Mouse (Mus musculus) kidney, embryonic 16.5 days (tissue): Measurements from ENCODE around the gene Scyl2. TPM values are rescaled to one million over a fixed set of nuclear protein-coding genes. Genes with fewer than 3 reads are reported as not detected.
A peak's percentile ranks its signal among the peaks of the same experiment; 100 is the strongest.
"Not testable (repeated sequence)": the region's sequence is repeated elsewhere in the genome, so short reads cannot be mapped to it uniquely, and the experiment has no call there.

ENCODE experiments used
- ATAC-seq: fragments of 200-750 bp; cut with Nextera tagmentation; 2 replicates; pipeline ENCODE4 v1.8.0; 2017; ENCODE audit warnings: moderate TSS enrichment; ENCODE audit not compliant: low FRiP score, low TSS enrichment
- H3K27ac ChIP-seq: fragments of 300-500 bp; sonication (generic); 2 replicates; pipeline ENCODE4 v1.5.1; 2014; ENCODE audit warnings: low read length
- H3K27me3 ChIP-seq: fragments of 300-500 bp; sonication (generic); 2 replicates; pipeline ENCODE4 v1.6.1; 2014; ENCODE audit warnings: low read length, control low read depth, mixed read lengths; ENCODE audit not compliant: insufficient read depth
- H3K36me3 ChIP-seq: fragments of 300-500 bp; sonication (generic); 2 replicates; pipeline ENCODE4 v1.6.1; 2014; ENCODE audit warnings: low read length, control low read depth, mixed read lengths; ENCODE audit not compliant: insufficient read depth
- H3K4me1 ChIP-seq: fragments of 300-500 bp; sonication (generic); 2 replicates; pipeline ENCODE4 v1.6.1; 2014; ENCODE audit warnings: low read length, control low read depth, mixed read lengths; ENCODE audit not compliant: insufficient read depth
- H3K4me2 ChIP-seq: fragments of 300-500 bp; sonication (generic); replicated peaks from 2 replicates; pipeline ENCODE4 v1.6.1; 2014; ENCODE audit warnings: low read depth, low read length
- H3K4me3 ChIP-seq: fragments of 300-500 bp; sonication (generic); 2 replicates; pipeline ENCODE4 v1.5.1; 2014; ENCODE audit warnings: mild to moderate bottlenecking, low read length
- H3K9ac ChIP-seq: fragments of 300-500 bp; sonication (generic); replicated peaks from 2 replicates; pipeline ENCODE4 v1.6.1; 2014; ENCODE audit warnings: low read length
- H3K9me3 ChIP-seq: fragments of 300-500 bp; sonication (generic); 2 replicates; pipeline ENCODE4 v1.6.1; 2016; ENCODE audit warnings: low read length, control low read depth
- WGBS: fragments of 180-500 bp; shearing (Covaris S2); extraction: QIAGEN DNeasy Blood & Tissue Kit; methylation state at CpG from one replicate; pipeline ENCODE4 v1.1.7; 2014; 5-methylcytosine and 5-hydroxymethylcytosine counted together
- polyA plus RNA-seq: library from polyadenylated mRNA; unstranded; fragments of >200 nt; fragmentation: Nextera tagmentation; extraction: Ambion mirVana; gene quantifications from 2 replicates; pipeline ENCODE4 v1.2.1, GENCODE M21; 2015

Scyl2 gene
- polyA plus RNA-seq, 1 experiment from 2014 or later, result 7.6 TPM

DNA sequence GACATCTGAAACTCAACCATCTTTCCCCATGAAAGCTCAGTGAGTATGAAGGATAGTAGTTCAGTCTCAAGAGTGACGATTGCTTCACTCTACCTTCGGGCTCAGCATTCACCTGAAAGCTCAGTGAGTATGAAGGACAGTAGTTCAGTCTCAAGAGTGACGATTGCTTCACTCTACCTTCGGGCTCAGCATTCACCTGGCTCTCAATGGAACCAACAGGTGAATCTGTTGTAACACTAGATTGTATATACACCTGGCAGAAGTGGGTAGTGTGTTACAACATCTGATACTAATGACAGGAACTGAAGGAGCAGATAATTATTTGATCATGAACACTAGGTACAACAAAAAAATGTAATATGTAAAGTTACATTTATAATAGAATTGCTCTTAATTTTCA is 4.4 kb downstream of the Scyl2 start:
- Histone ChIP-seq H3K27me3 (no peaks in the 10 kb centered on the region), H3K4me2 (no peak overlapping the region), H3K4me1 (peaks cover 6% of the 10 kb centered on the region), H3K36me3 (0 out of 2 replicates have a peak, but pooled peaks cover 8% of the 10 kb centered on the region), H3K9ac (no peak overlapping the region), H3K9me3 (no peaks in the 10 kb centered on the region), H3K4me3 (no peak overlapping the region), H3K27ac (no peak overlapping the region)
- 92% methylated on average over 4 of the region's 4 CpGs for WGBS
- no peak for ATAC-seq

DNA sequence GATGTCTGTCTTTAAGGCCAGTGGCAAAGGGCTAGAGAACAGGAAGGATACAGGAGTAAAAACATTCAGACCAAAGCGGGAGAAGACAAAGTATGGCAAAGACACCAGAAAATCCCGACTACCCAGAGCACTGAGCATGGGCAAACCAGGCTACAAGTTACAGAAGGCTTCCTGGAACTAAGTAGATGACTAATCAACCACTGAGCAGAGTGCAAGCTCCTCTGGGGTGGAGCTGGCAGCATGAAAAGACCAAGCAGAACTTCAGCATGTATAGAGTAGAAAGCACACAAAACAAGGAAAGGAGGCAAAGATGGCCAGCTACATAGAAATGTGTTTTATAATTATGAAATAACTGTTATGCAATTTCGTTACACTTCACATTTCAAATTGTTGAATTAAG is 5.6 kb downstream of the Scyl2 start:
- no peak overlapping the region for H3K4me3 ChIP-seq
- H3K4me1 ChIP-seq, result peaks cover 5% of the 10 kb centered on the region
- no peak for ATAC-seq
- H3K9ac ChIP-seq, result no peak overlapping the region
- H3K9me3 ChIP-seq, result no peaks in the 10 kb centered on the region
- H3K27me3 ChIP-seq, result no peaks in the 10 kb centered on the region
- 86% methylated on average over 3 of the region's 3 CpGs for WGBS
- no peak overlapping the region for H3K27ac ChIP-seq
- H3K36me3 ChIP-seq, result 0 out of 2 replicates have a peak, but pooled peaks cover 8% of the 10 kb centered on the region
- no peak overlapping the region for H3K4me2 ChIP-seq

DNA sequence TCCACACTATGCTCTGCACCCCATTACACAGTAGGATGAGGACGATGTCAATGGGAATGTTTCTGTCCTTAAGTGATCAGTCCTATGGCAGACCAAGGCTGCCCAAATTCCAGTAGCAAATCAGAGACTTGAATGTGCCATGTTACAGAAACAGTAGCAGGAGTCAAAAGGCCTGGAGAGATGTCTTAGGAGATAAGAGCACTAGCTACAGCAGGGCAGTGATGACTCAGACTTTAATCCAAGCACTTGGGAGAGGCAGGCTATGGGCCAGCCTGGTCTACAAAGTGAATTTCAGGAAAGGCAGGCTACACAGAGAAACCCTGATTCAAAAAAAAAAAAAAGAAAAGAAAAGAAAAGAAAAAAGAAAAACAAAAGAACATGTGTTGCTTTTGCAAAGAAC is 6.6 kb downstream of the Scyl2 start:
- ATAC-seq, result no peak
- Histone ChIP-seq H3K4me3 (no peak overlapping the region), H3K9me3 (no peaks in the 10 kb centered on the region), H3K4me1 (no peaks in the 10 kb centered on the region), H3K4me2 (no peak overlapping the region), H3K27me3 (no peaks in the 10 kb centered on the region), H3K9ac (no peak overlapping the region), H3K27ac (no peak overlapping the region), H3K36me3 (0 out of 2 replicates have a peak, but pooled peaks cover 8% of the 10 kb centered on the region)
- 87% methylated on average over 1 of the region's 1 CpGs for WGBS

DNA sequence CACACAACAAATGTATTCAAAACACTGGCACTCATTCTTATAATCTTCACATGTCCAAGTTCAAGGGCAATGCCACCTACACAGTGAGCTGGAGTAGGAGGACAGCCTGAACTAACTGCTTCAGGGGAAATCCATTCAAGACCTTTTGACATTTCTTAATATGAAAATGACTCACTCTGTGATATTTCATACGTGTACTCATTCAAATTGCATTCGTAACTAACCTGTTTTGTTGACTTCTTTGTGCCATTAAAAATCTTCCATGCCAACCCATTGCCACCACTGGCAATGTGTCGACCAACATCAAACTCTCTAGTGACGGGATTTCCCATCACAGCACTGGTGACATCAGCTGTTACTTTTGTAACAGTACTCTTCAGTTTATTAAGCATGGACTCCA is 8.0 kb downstream of the Scyl2 start:
- Histone ChIP-seq H3K4me2 (no peak overlapping the region), H3K27me3 (no peaks in the 10 kb centered on the region), H3K4me3 (no peak overlapping the region), H3K36me3 (0 out of 2 replicates have a peak, but pooled peaks cover 8% of the 10 kb centered on the region), H3K9ac (no peak overlapping the region), H3K27ac (no peak overlapping the region), H3K4me1 (no peaks in the 10 kb centered on the region), H3K9me3 (no peaks in the 10 kb centered on the region)
- ATAC-seq, result no peak
- WGBS, result 90% methylated on average over 4 of the region's 4 CpGs

DNA sequence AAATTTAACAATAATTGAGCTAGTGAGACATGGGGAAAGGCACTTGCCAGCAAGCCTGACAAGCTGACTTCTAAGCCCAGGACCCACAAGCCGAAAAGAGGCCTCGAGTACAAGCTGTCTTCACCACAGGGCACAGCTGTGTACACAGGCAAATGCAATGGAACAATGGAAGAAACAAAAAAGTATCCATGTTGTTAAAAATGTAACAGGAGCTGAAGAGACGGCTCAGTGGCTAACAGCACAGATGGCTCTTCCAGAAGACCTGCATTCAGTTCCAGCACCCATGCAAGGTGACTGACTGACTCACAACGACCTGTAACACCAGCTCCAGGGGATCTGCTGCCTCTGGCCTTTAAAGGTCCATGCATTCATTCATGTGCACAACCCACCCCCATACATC is 9.5 kb downstream of the Scyl2 start:
- Histone ChIP-seq H3K27me3 (no peaks in the 10 kb centered on the region), H3K9me3 (no peaks in the 10 kb centered on the region), H3K4me3 (no peak overlapping the region), H3K36me3 (0 out of 2 replicates have a peak, but pooled peaks cover 5% of the 10 kb centered on the region), H3K4me1 (no peaks in the 10 kb centered on the region), H3K4me2 (no peak overlapping the region), H3K9ac (no peak overlapping the region), H3K27ac (no peak overlapping the region)
- ATAC-seq, result no peak
- 70% methylated on average over 4 of the region's 4 CpGs for WGBS

DNA sequence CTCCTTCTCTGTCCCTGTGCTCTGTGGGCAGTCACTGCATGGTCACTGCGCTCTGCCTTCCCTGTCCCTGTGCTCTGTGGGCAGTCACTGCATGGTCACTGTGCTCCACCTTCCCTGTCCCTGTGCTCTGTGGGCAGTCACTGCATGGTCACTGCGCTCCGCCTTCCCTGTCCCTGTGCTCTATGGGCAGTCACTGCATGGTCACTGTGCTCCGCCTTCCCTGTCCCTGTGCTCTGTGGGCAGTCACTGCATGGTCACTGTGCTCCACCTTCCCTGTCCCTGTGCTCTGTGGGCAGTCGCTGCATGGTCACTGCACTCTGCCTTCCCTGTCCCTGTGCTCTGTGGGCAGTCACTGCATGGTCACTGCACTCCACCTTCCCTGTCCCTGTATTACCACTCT is 15.7 kb downstream of the Scyl2 start:
- not testable (repeated sequence) for H3K27ac ChIP-seq, H3K9me3 ChIP-seq, ATAC-seq, H3K4me2 ChIP-seq, H3K4me1 ChIP-seq, H3K4me3 ChIP-seq, H3K36me3 ChIP-seq, H3K27me3 ChIP-seq, H3K9ac ChIP-seq
- 91% methylated on average over 5 of the region's 5 CpGs for WGBS

DNA sequence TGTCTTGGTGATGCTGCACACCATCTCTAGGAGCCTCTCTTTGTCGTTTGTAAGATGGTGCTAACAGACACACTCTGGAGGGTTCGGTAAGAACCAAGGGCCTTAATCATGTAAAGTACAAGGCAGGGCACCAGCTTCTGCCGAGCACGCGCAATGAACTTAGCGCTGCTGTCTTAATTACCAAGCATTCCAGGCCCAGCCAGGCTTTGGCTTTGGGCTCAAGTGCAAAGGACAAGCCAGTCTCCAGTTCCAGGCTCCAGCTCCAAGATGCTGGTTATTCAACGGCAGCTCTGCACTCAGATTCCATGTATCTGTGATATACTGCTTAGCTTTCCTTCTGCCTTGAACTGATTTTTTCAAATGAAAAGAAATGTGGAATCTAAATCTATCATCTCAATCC is 18.5 kb downstream of the Scyl2 start:
- 81% methylated on average over 7 of the region's 7 CpGs for WGBS
- Histone ChIP-seq H3K9me3 (no peaks in the 10 kb centered on the region), H3K9ac (no peak overlapping the region), H3K4me3 (no peak overlapping the region), H3K4me1 (0 out of 2 replicates have a peak, but pooled peaks cover 6% of the 10 kb centered on the region), H3K36me3 (no peaks in the 10 kb centered on the region), H3K27ac (no peak overlapping the region), H3K27me3 (no peaks in the 10 kb centered on the region), H3K4me2 (no peak overlapping the region)
- no peak for ATAC-seq

DNA sequence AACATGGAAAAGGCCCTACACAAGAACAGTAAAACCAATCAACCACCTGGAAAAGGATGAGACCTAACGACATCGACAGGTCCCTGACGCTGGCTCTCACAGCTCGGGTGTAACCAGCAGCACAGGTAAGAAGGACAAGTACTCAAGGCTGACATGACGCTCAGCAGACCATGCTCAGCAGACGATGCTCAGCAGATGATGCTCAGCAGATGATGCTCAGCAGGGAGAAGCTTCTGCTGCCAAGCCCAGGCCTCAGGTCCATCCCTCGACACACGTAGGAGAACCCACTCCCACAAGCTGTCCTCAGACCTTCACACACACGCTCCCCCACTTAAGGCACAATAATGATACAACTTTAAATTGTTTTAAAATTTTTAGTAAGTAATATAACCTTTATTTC is 20.4 kb downstream of the Scyl2 start:
- ATAC-seq, result 0 out of 2 replicates have a peak, but pooled peaks have one; percentile 31
- H3K4me1 ChIP-seq, result 0 out of 2 replicates have a peak, but pooled peaks cover 6% of the 10 kb centered on the region
- H3K36me3 ChIP-seq, result peaks cover 10% of the 10 kb centered on the region
- no peaks in the 10 kb centered on the region for H3K27me3 ChIP-seq
- H3K9me3 ChIP-seq, result no peaks in the 10 kb centered on the region
- WGBS, result 82% methylated on average over 9 of the region's 9 CpGs
- H3K4me2 ChIP-seq, result no peak overlapping the region
- H3K27ac ChIP-seq, result no peak overlapping the region; the same call in 1 of the 2 replicates
- no peak overlapping the region for H3K4me3 ChIP-seq
- no peak overlapping the region for H3K9ac ChIP-seq

DNA sequence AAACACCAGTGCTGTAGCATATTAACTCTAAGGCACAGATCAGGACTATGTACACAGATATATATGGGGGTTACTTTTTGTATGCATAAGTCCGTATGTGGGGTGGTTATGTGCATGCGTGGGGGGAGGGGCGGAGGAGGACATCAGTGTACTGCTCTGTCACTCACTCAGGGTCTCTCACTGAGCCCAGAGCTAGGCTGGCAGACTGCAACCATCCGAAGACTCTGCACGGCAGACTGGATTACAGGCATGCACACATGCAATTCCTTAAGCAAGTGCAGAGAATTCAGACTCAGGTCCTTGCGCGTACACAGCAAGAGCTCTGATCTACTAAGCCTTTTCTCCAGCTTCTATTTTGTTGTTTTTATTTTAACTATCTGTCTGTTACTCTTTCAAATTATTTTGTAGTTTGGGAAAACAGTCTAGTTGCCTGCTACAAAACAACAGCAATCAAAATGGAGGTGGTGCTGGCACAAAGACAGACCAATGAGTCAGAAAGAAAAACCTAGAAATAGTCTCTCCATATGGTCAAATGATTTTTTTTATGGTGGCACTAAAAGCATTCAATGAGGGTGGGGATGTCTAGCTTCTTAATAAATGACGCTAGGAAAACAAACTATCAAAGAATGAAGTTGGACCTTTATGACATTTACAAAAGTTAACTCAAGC is 21.0 kb downstream of the Scyl2 start:
- no peak overlapping the region; the same call in 1 of the 2 replicates for H3K27ac ChIP-seq
- H3K4me2 ChIP-seq, result no peak overlapping the region
- H3K4me1 ChIP-seq, result 0 out of 2 replicates have a peak, but pooled peaks cover 6% of the 10 kb centered on the region
- H3K9ac ChIP-seq, result no peak overlapping the region
- H3K9me3 ChIP-seq, result no peaks in the 10 kb centered on the region
- no peaks in the 10 kb centered on the region for H3K27me3 ChIP-seq
- peaks cover 11% of the 10 kb centered on the region for H3K36me3 ChIP-seq
- peak; percentile 95 for ATAC-seq
- WGBS, result 62% methylated on average over 8 of the region's 8 CpGs
- H3K4me3 ChIP-seq, result no peak overlapping the region

DNA sequence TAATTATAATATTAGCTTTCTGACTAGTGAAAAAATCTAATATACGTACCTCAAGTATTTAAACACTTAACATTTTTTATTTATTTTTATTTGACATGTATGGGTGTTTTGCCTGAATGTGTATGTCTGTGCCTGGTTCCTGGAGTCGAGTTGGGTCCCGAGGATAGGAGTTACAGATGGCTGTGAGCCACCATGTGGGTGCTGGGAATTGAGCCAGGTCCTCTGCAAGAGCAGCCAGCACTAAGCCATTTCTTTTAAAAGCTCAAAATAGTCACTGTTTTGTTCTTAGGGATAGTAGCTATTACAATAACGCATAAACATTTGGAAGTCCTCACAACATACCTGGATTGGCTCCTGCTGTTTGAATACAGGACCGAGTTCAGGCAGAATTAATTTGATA is 29.7 kb downstream of the Scyl2 start:
- Histone ChIP-seq H3K9ac (no peak overlapping the region), H3K27me3 (no peaks in the 10 kb centered on the region), H3K9me3 (no peaks in the 10 kb centered on the region), H3K4me3 (no peak overlapping the region), H3K36me3 (peaks cover 52% of the 10 kb centered on the region), H3K27ac (no peak overlapping the region), H3K4me2 (no peak overlapping the region), H3K4me1 (no peaks in the 10 kb centered on the region)
- 88% methylated on average over 5 of the region's 5 CpGs for WGBS
- no peak for ATAC-seq
